Mouse (Mus musculus): ENCODE measurements at regions not wholly inside any gene's neighbourhood (a gene's known extent, or its start where the extent isn't known, plus 50 kb on each side); places are given as distances from the start of the nearest gene placed in this dataset.

GRCm38 (mm10) chr11:33007366-33007765 is 139.8 kb downstream of the Fgf18 start:
- TF ChIP-seq CTCF (IDR thresholded peaks at IDR 0.05) (no peak), EP300 (IDR thresholded peaks at IDR 0.05) (no peak)

All from lung, postnatal 0 days (tissue).